Mouse (Mus musculus) thymus, adult 2 months (tissue): ENCODE measurements around the gene Wdr90.

ENCODE experiments used
- CTCF ChIP-seq: fragments of 200-500 bp; IDR thresholded peaks from 2 replicates; pipeline ENCODE4 v1.5.1; 2012; ENCODE audit warnings: mild to moderate bottlenecking, control low read depth, low read length, moderate library complexity, borderline replicate concordance; ENCODE audit not compliant: control insufficient read depth, poor library complexity, insufficient read depth; ENCODE audit errors: extremely low read depth
- POLR2A ChIP-seq: fragments of 200-500 bp; IDR thresholded peaks from 2 replicates; pipeline ENCODE4 v1.6.1; 2012; ENCODE audit warnings: mild to moderate bottlenecking, low read length, control low read depth, moderate library complexity; ENCODE audit not compliant: control insufficient read depth, poor library complexity, insufficient read depth; ENCODE audit errors: extremely low read depth

GRCm38 (mm10) chr17:25863681-25864080 lies 2.4 kb upstream of the Wdr90 start:
- no peak for TF ChIP-seq CTCF
- TF ChIP-seq POLR2A = no peak
